Mouse (Mus musculus): Measurements from ENCODE around the gene Olfr695.
"Not testable (repeated sequence)": the region's sequence is repeated elsewhere in the genome, so short reads cannot be mapped to it uniquely, and the experiment has no call there.

Gene Olfr695

GRCm38 (mm10) chr7:106711463-106711862 is 4.7 kb downstream of the Olfr695 start:
- Histone ChIP-seq H3K4me1 (replicated peaks; ENCODE audit: low read depth, low read length) (no peaks in the 10 kb centered on the region), H3K4me3 (replicated peaks; ENCODE audit: low read length) (no peak overlapping the region), H3K9me3 (ENCODE audit: low read length) (0 out of 2 replicates have a peak, but pooled peaks cover 2% of the 10 kb centered on the region), H3K27me3 (ENCODE audit: insufficient read depth, low read length) (no peaks in the 10 kb centered on the region), H3K36me3 (ENCODE audit: insufficient read depth, low read length) (no peaks in the 10 kb centered on the region)
- no peak for TF ChIP-seq CTCF (conservative IDR thresholded peaks at IDR 0.05; ENCODE audit: low read length)
- TF ChIP-seq POU5F1 (IDR thresholded peaks at IDR 0.05; ENCODE audit: borderline replicate concordance, low read length) = no peak
- no peak for TF ChIP-seq NANOG (IDR thresholded peaks at IDR 0.05; ENCODE audit: borderline replicate concordance, low read length)

- not testable (repeated sequence) for H3K4me1 ChIP-seq (replicated peaks; ENCODE audit: low read depth, low read length); H3K27me3 ChIP-seq (ENCODE audit: insufficient read depth, low read length); H3K36me3 ChIP-seq (ENCODE audit: insufficient read depth, low read length); H3K4me3 ChIP-seq (replicated peaks; ENCODE audit: low read length)
- peaks cover 12% of the 10 kb centered on the region for H3K9me3 ChIP-seq (ENCODE audit: low read length)
These were observed 8.5 kb downstream of the Olfr695 start for GRCm38 (mm10) chr7:106707705-106708104.

- no peak overlapping the region for H3K4me3 ChIP-seq (replicated peaks; ENCODE audit: low read length)
- no peaks in the 10 kb centered on the region for H3K4me1 ChIP-seq (replicated peaks; ENCODE audit: low read depth, low read length)
- no peaks in the 10 kb centered on the region for H3K36me3 ChIP-seq (ENCODE audit: insufficient read depth, low read length)
- TF ChIP-seq NANOG (IDR thresholded peaks at IDR 0.05; ENCODE audit: borderline replicate concordance, low read length) (no peak), CTCF (conservative IDR thresholded peaks at IDR 0.05; ENCODE audit: low read length) (no peak), POU5F1 (IDR thresholded peaks at IDR 0.05; ENCODE audit: borderline replicate concordance, low read length) (no peak)
- H3K27me3 ChIP-seq (ENCODE audit: insufficient read depth, low read length) = no peaks in the 10 kb centered on the region
- peaks cover 23% of the 10 kb centered on the region for H3K9me3 ChIP-seq (ENCODE audit: low read length)
These were observed 19.3 kb downstream of the Olfr695 start for GRCm38 (mm10) chr7:106696891-106697290.

- Histone ChIP-seq H3K27me3 (ENCODE audit: insufficient read depth, low read length) (no peaks in the 10 kb centered on the region), H3K4me1 (replicated peaks; ENCODE audit: low read depth, low read length) (no peaks in the 10 kb centered on the region), H3K36me3 (ENCODE audit: insufficient read depth, low read length) (no peaks in the 10 kb centered on the region), H3K4me3 (replicated peaks; ENCODE audit: low read length) (no peak overlapping the region), H3K9me3 (ENCODE audit: low read length) (no peaks in the 10 kb centered on the region)
- TF ChIP-seq NANOG (IDR thresholded peaks at IDR 0.05; ENCODE audit: borderline replicate concordance, low read length) (no peak), POU5F1 (IDR thresholded peaks at IDR 0.05; ENCODE audit: borderline replicate concordance, low read length) (no peak), CTCF (conservative IDR thresholded peaks at IDR 0.05; ENCODE audit: low read length) (no peak)
These were observed 23.2 kb downstream of the Olfr695 start for GRCm38 (mm10) chr7:106692976-106693375.

- no peaks in the 10 kb centered on the region for H3K36me3 ChIP-seq (ENCODE audit: insufficient read depth, low read length)
- TF ChIP-seq CTCF (conservative IDR thresholded peaks at IDR 0.05; ENCODE audit: low read length) (no peak), NANOG (IDR thresholded peaks at IDR 0.05; ENCODE audit: borderline replicate concordance, low read length) (no peak), POU5F1 (IDR thresholded peaks at IDR 0.05; ENCODE audit: borderline replicate concordance, low read length) (no peak)
- H3K27me3 ChIP-seq (ENCODE audit: insufficient read depth, low read length) = no peaks in the 10 kb centered on the region
- H3K4me1 ChIP-seq (replicated peaks; ENCODE audit: low read depth, low read length) = no peaks in the 10 kb centered on the region
- no peaks in the 10 kb centered on the region for H3K9me3 ChIP-seq (ENCODE audit: low read length)
- no peak within 1 kb of the TSS for H3K4me3 ChIP-seq (replicated peaks; ENCODE audit: low read length)
These were observed 24.5 kb downstream of the Olfr695 start, which contains the start of gene Olfr694 for GRCm38 (mm10) chr7:106691714-106692113. Olfr694 (minus strand) TSS chr7:106691814.

GRCm38 (mm10) chr7:106685382-106685781 is 30.8 kb downstream of the Olfr695 start:
- no peaks in the 10 kb centered on the region for H3K36me3 ChIP-seq (ENCODE audit: insufficient read depth, low read length)
- H3K4me3 ChIP-seq (replicated peaks; ENCODE audit: low read length) = no peak overlapping the region
- TF ChIP-seq POU5F1 (IDR thresholded peaks at IDR 0.05; ENCODE audit: borderline replicate concordance, low read length) (no peak), CTCF (conservative IDR thresholded peaks at IDR 0.05; ENCODE audit: low read length) (no peak), NANOG (IDR thresholded peaks at IDR 0.05; ENCODE audit: borderline replicate concordance, low read length) (no peak)
- H3K4me1 ChIP-seq (replicated peaks; ENCODE audit: low read depth, low read length) = no peaks in the 10 kb centered on the region
- no peaks in the 10 kb centered on the region for H3K27me3 ChIP-seq (ENCODE audit: insufficient read depth, low read length)
- H3K9me3 ChIP-seq (ENCODE audit: low read length) = no peaks in the 10 kb centered on the region

- H3K9me3 ChIP-seq (ENCODE audit: low read length) = peaks cover 7% of the 10 kb centered on the region; the same call in 1 of the 2 replicates
- no peaks in the 10 kb centered on the region for H3K4me1 ChIP-seq (replicated peaks; ENCODE audit: low read depth, low read length)
These were observed 35.7 kb downstream of the Olfr695 start, which contains the start of gene Olfr693 for GRCm38 (mm10) chr7:106680484-106680883. Olfr693 (minus strand) TSS chr7:106680584.

More at GRCm38 (mm10) chr7:106680484-106680883, 35.7 kb downstream of the Olfr695 start, which contains the start of gene Olfr693:
- no peaks in the 10 kb centered on the region for H3K36me3 ChIP-seq (ENCODE audit: insufficient read depth, low read length)
- TF ChIP-seq CTCF (conservative IDR thresholded peaks at IDR 0.05; ENCODE audit: low read length) (no peak), NANOG (IDR thresholded peaks at IDR 0.05; ENCODE audit: borderline replicate concordance, low read length) (no peak), POU5F1 (IDR thresholded peaks at IDR 0.05; ENCODE audit: borderline replicate concordance, low read length) (no peak)
- no peak within 1 kb of the TSS for H3K4me3 ChIP-seq (replicated peaks; ENCODE audit: low read length)
- no peaks in the 10 kb centered on the region for H3K27me3 ChIP-seq (ENCODE audit: insufficient read depth, low read length)
